Mouse (Mus musculus) forebrain, embryonic 11.5 days (tissue): Measurements from ENCODE around the gene Wdr1. TPM values are rescaled to one million over a fixed set of nuclear protein-coding genes. Genes with fewer than 3 reads are reported as not detected.

ENCODE experiments used
- ATAC-seq: fragments of 200-750 bp; cut with Nextera tagmentation; replicated peaks from 2 replicates; pipeline ENCODE4 v1.8.0; 2017; ENCODE audit warnings: moderate TSS enrichment; ENCODE audit not compliant: low FRiP score
- DNase-seq: peaks from one replicate; pipeline ENCODE4 v3.0.0-alpha.2; 2017; ENCODE audit warnings: low spot score
- H3K27ac ChIP-seq: fragments of 300-500 bp; sonication (generic); 2 replicates; pipeline ENCODE4 v1.5.1; 2014; ENCODE audit warnings: low read depth, low read length
- H3K27me3 ChIP-seq: fragments of 300-500 bp; sonication (generic); 2 replicates; pipeline ENCODE4 v1.6.1; 2014; ENCODE audit warnings: mild to moderate bottlenecking, low read length, mixed read lengths; ENCODE audit not compliant: control insufficient read depth, insufficient read depth
- H3K36me3 ChIP-seq: fragments of 300-500 bp; sonication (generic); 2 replicates; pipeline ENCODE4 v1.6.1; 2014; ENCODE audit warnings: mild to moderate bottlenecking, low read length, moderate library complexity, mixed read lengths; ENCODE audit not compliant: control insufficient read depth, insufficient read depth
- H3K4me1 ChIP-seq: fragments of 300-500 bp; sonication (generic); replicated peaks from 2 replicates; pipeline ENCODE4 v1.6.1; 2014; ENCODE audit warnings: low read length, mixed read lengths; ENCODE audit not compliant: control insufficient read depth, insufficient read depth
- H3K4me2 ChIP-seq: fragments of 300-500 bp; sonication (generic); 2 replicates; pipeline ENCODE4 v1.6.1; 2014; ENCODE audit warnings: low read depth, mild to moderate bottlenecking, low read length, moderate library complexity, mixed read lengths; ENCODE audit not compliant: severe bottlenecking
- H3K4me3 ChIP-seq: fragments of 300-500 bp; sonication (generic); 2 replicates; pipeline ENCODE4 v1.5.1; 2014; ENCODE audit warnings: low read depth, low read length
- H3K9ac ChIP-seq: fragments of 300-500 bp; sonication (generic); 2 replicates; pipeline ENCODE4 v1.6.1; 2014; ENCODE audit warnings: low read length
- H3K9me3 ChIP-seq: fragments of 300-500 bp; sonication (generic); 2 replicates; pipeline ENCODE4 v1.6.1; 2016; ENCODE audit warnings: low read length, mixed read lengths; ENCODE audit not compliant: control insufficient read depth
- WGBS: fragments of 180-500 bp; shearing (Covaris S2); extraction: QIAGEN DNeasy Blood & Tissue Kit; methylation state at CpG from one replicate; pipeline ENCODE4 v1.1.7; 2014; 5-methylcytosine and 5-hydroxymethylcytosine counted together
- polyA plus RNA-seq: library from polyadenylated mRNA; unstranded; fragments of >200 nt; fragmentation: Nextera tagmentation; extraction: Ambion mirVana; gene quantifications from 2 replicates; pipeline ENCODE4 v1.2.1, GENCODE M21; 2014

Gene Wdr1
- polyA plus RNA-seq, 1 experiment from 2014 or later: 157 TPM

DNA sequence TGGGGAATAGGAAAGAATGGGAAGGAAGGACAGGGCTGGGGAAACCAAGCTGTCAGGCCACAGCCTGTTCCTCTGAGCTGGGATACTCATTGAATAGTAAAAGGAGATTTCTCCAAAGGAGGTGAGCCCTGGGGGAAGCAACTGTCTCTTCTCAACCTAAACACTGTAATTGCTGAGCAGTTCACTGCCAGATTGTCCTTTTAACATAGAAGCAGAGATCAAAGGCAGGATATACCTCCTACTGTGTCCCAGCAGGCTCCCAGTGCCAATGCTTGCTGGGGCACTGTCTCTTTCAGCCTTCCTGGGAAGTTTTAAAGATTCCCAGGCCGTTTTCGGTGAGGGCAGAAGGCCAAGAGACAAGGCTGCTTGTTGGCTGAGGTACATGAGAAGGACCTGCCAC is 50.0 kb downstream of the Wdr1 start:
- no peak for DNase-seq
- no peak for ATAC-seq
- Histone ChIP-seq H3K9ac (no peak overlapping the region), H3K27ac (no peak overlapping the region), H3K36me3 (no peaks in the 10 kb centered on the region), H3K27me3 (no peaks in the 10 kb centered on the region), H3K9me3 (no peaks in the 10 kb centered on the region), H3K4me3 (no peak overlapping the region), H3K4me1 (no peaks in the 10 kb centered on the region), H3K4me2 (no peak overlapping the region)
- 34% methylated on average over 2 of the region's 2 CpGs for WGBS

DNA sequence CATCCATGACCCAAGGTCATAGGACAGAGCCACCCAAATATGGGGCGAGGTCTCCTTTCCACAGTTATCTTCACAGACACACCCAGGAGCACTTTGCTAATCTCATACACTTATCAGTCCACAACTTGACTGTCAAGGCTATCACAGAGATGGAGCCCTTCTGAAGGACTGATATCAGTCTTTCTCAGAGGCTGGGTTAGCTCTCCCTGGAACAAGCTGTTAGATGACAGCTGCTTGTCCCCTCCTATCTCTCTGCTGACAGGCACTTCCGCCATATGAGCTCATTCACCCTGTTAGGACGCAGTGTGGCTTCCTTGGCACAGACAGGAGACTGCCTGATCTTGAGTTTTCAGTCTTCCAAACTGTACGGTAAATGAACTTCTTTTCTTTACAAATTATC is 53.5 kb downstream of the Wdr1 start:
- ATAC-seq (no peak), DNase-seq (no peak)
- Histone ChIP-seq H3K27me3 (no peaks in the 10 kb centered on the region), H3K4me2 (no peak overlapping the region), H3K9ac (no peak overlapping the region), H3K9me3 (no peaks in the 10 kb centered on the region), H3K4me3 (no peak overlapping the region), H3K4me1 (no peaks in the 10 kb centered on the region), H3K36me3 (no peaks in the 10 kb centered on the region), H3K27ac (no peak overlapping the region)
- 90% methylated on average over 4 of the region's 4 CpGs for WGBS

DNA sequence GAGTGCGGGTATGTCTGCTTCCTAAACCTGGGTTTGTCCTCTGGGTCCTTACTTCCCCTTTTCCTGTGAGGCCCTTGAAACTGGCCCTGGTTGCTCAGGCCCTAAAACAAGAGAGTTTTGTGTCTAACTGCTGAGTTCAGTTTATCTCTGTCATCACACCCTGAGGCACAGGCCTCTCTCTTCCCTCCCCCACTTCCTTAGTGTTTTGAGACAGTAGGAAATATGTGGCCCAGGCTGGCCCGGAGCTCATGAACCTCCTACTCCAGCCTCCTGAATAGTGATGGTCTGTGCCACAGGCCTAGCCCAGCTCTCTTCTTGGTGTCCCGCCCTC is 57.6 kb downstream of the Wdr1 start:
- 72% methylated on average over 3 of the region's 3 CpGs for WGBS
- Histone ChIP-seq H3K4me2 (no peak overlapping the region), H3K9me3 (no peaks in the 10 kb centered on the region), H3K27ac (no peak overlapping the region), H3K4me1 (no peaks in the 10 kb centered on the region), H3K36me3 (no peaks in the 10 kb centered on the region), H3K27me3 (no peaks in the 10 kb centered on the region), H3K9ac (no peak overlapping the region), H3K4me3 (no peak overlapping the region)
- DNase-seq (no peak), ATAC-seq (no peak)

DNA sequence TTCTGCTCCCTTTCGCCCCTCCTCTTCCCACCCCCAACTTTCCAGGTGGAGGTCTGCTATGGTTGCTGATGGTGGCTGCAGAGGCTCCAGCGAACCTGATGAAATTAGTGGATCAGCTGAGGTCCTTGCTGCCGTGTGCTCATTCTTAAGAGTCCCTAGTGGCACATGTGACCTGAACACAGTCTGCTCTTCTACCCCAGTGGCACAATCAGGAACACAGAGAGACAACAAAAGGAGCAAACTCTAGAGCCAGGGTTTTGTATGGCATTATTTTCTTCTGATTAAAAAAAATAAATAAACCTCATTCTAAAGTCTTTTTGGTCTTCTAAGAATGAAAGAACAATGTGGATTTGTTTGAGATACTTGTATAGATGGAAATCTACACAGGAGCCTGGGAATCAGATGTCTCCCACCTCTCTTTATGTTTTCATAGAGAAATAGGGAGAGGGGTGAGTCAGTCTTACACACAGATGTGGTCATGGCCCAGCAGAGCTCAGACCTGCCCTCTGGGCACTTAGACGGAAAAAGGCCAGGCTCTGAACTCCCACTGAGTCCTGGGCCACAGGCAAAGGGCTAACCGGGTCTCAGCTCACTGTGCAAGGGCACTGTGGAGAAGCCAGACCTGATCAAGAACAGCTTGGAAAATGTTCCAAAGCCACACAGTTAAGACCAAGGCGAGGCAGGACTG is 58.1 kb downstream of the Wdr1 start:
- no peaks in the 10 kb centered on the region for H3K36me3 ChIP-seq
- H3K4me3 ChIP-seq: no peak overlapping the region
- no peak for DNase-seq
- WGBS: 64% methylated on average over 6 of the region's 6 CpGs
- no peak overlapping the region for H3K27ac ChIP-seq
- no peaks in the 10 kb centered on the region for H3K27me3 ChIP-seq
- H3K4me2 ChIP-seq: no peak overlapping the region
- no peaks in the 10 kb centered on the region for H3K9me3 ChIP-seq
- H3K4me1 ChIP-seq: no peaks in the 10 kb centered on the region
- ATAC-seq: no peak
- H3K9ac ChIP-seq: no peak overlapping the region

DNA sequence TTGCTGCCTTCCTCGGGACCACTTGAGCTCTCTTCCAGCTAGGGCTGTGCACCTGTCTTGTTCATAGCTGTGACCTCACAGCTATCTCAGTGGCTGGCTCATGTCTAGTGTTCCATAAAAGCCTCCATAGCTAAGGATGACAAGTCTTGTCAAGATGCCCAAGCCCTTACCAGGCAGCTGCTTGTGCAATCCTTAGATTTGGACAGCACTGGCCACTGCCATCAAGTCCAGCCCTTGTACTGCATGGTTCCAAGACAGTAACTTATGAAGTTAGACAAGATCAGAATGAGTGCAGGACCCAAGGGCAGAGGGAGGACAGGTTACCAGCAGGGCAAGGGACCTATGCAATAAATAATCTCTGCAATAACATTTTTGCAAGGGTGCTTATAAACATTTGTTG is 58.9 kb downstream of the Wdr1 start:
- no peaks in the 10 kb centered on the region for H3K4me1 ChIP-seq
- no peak overlapping the region for H3K27ac ChIP-seq
- WGBS: 85% methylated on average over 1 of the region's 1 CpGs
- no peaks in the 10 kb centered on the region for H3K9me3 ChIP-seq
- no peaks in the 10 kb centered on the region for H3K27me3 ChIP-seq
- H3K36me3 ChIP-seq: no peaks in the 10 kb centered on the region
- H3K9ac ChIP-seq: no peak overlapping the region
- DNase-seq (no peak), ATAC-seq (no peak)
- no peak overlapping the region for H3K4me3 ChIP-seq
- no peak overlapping the region for H3K4me2 ChIP-seq

DNA sequence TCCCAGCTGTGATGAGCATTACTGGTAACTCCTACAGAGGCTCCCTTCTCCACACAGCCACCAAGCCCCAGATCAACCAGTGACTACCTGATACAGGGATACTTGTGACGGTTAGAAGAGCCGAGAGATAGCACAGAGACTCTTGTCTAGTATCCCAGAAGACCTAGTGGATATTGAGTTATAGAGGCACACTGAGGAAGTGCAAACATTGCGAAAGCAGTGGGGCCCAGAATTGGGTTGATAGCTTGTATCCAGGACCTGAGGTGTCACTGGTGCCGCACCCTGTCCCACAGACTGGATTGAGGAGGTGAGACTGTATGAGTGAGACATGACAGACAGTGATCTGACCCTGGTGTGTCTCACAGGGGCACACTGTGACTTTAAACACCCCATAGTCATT is 60.0 kb downstream of the Wdr1 start, which contains the start of gene Slc2a9:
Gene Slc2a9 (minus strand): TSS at position 152 of the 400 bp plus-strand sequence.
- H3K27me3 ChIP-seq: no peaks in the 10 kb centered on the region
- H3K4me2 ChIP-seq: no peak within 1 kb of the TSS
- ATAC-seq: no peak
- no peak for DNase-seq
- no peaks in the 10 kb centered on the region for H3K36me3 ChIP-seq
- H3K9me3 ChIP-seq: no peaks in the 10 kb centered on the region
- H3K27ac ChIP-seq: no peak within 1 kb of the TSS
- WGBS: 92% methylated on average over 4 of the region's 4 CpGs
- no peaks in the 10 kb centered on the region for H3K4me1 ChIP-seq
- no peak within 1 kb of the TSS for H3K4me3 ChIP-seq
- no peak within 1 kb of the TSS for H3K9ac ChIP-seq

DNA sequence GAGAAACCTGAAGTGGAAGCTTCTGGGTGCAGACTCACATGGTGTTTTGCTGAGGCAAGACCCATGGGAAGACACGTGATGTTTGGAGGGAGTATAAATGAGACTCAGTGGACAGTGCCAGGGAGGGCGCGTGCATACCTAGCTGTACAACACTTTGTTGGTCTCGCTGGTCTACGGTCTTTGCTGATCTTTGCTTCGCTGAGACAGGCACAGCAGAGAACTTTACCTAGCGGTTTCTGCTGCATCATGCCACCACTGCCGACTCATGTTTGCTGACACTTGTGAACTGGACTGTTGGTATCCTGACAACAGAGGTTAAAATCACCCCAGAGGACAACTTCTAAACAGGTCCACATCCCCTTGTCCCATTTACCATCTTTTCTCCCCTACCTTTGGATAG is 63.0 kb downstream of the Wdr1 start:
- H3K27ac ChIP-seq: no peak overlapping the region
- WGBS: 95% methylated on average over 8 of the region's 8 CpGs
- no peak overlapping the region for H3K4me3 ChIP-seq
- no peaks in the 10 kb centered on the region for H3K9me3 ChIP-seq
- no peaks in the 10 kb centered on the region for H3K36me3 ChIP-seq
- DNase-seq: no peak
- no peaks in the 10 kb centered on the region for H3K4me1 ChIP-seq
- H3K27me3 ChIP-seq: no peaks in the 10 kb centered on the region
- no peak for ATAC-seq
- no peak overlapping the region for H3K4me2 ChIP-seq
- H3K9ac ChIP-seq: no peak overlapping the region

DNA sequence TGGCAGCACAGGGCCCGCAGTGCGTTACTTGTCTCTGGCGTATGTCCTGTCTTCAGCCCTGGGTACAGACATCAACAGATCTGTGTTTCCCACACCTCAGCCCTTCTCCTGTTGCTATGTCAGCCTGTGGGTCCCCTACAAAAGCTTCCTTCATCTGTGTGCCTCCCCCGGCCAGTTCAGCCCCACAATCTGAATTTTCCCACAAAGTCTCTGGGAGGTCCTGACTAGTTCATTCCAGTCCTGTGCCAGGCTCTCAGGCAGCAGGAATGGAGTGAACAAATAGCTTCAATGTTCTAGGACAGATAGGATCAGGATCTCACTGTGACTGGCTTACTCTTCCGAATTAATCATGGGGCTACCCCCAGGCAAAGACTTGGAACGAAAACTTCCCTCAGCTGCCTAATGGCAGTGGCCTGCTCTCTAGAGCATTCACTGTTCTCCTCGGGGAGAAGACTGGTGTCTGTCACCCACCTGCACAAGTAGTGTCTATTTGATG is 63.7 kb downstream of the Wdr1 start:
- no peak overlapping the region for H3K4me3 ChIP-seq
- H3K9ac ChIP-seq: no peak overlapping the region
- H3K36me3 ChIP-seq: no peaks in the 10 kb centered on the region
- ATAC-seq (no peak), DNase-seq (no peak)
- no peaks in the 10 kb centered on the region for H3K4me1 ChIP-seq
- H3K4me2 ChIP-seq: no peak overlapping the region
- WGBS: 78% methylated on average over 7 of the region's 7 CpGs
- no peak overlapping the region for H3K27ac ChIP-seq
- H3K27me3 ChIP-seq: no peaks in the 10 kb centered on the region
- no peaks in the 10 kb centered on the region for H3K9me3 ChIP-seq

DNA sequence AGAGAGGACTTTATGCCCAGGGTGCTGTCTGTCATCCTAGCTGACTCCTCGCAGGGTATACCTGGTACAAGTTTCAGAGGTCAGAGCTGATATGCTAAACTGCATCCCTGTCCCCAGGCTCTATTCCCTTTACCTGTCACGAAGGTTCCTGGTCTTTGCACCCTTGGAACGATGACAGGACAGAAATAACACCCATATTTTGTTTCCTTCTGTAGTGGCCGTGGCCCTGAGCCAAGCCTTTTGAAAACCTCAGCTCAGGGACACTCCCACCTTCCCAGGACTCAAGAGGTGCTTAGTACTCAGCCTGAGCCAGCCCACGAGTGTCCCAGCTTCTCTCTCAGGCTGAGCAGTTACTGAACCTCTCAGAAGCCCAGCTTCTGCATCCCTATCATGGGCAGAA is 64.5 kb downstream of the Wdr1 start:
- DNase-seq (no peak), ATAC-seq (no peak)
- H3K4me1 ChIP-seq: no peaks in the 10 kb centered on the region
- H3K9me3 ChIP-seq: no peaks in the 10 kb centered on the region
- no peaks in the 10 kb centered on the region for H3K36me3 ChIP-seq
- no peak overlapping the region for H3K27ac ChIP-seq
- WGBS: 76% methylated on average over 5 of the region's 5 CpGs
- no peak overlapping the region for H3K9ac ChIP-seq
- H3K4me3 ChIP-seq: no peak overlapping the region
- H3K4me2 ChIP-seq: no peak overlapping the region
- no peaks in the 10 kb centered on the region for H3K27me3 ChIP-seq
